Mouse (Mus musculus): ENCODE results near the gene Pus7l. TPM values are rescaled to one million over a fixed set of nuclear protein-coding genes. Genes with fewer than 3 reads are reported as not detected.
"Not testable (repeated sequence)": the region's sequence is repeated elsewhere in the genome, so short reads cannot be mapped to it uniquely, and the experiment has no call there.

The Pus7l gene
- polyA plus RNA-seq, 1 experiment: 1.7 TPM

DNA sequence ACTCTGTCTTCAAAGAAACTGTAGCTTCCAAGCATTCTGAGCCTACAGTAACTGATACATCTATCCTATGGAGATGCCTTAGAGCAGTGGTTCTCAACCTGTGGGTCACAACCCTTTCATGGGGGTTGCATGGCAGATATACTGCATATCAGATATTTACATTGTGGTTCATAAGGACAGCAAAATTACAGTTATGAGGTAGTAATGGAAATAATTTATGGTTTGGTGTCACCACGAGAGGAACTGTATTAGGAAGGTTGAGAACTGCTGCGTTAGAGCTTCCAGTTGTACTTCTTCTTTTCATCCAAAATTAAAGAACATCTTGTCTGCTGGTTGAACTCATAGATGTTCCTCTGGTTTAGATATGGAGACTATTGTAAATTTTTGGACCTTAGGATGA lies 53.9 kb downstream of the Pus7l start:
- H3K36me3 ChIP-seq (ENCODE audit: control insufficient read depth, insufficient read depth, low read length): no peaks in the 10 kb centered on the region
- H3K27me3 ChIP-seq (ENCODE audit: control insufficient read depth, insufficient read depth, low read length): no peaks in the 10 kb centered on the region
- TF ChIP-seq CTCF (IDR thresholded peaks at IDR 0.05; ENCODE audit: extremely low read depth, insufficient read length, insufficient replicate concordance, low read depth, low read length): no peak
- TF ChIP-seq POLR2A (IDR thresholded peaks at IDR 0.05; ENCODE audit: low read depth, low read length): no peak
- H3K4me1 ChIP-seq (ENCODE audit: control insufficient read depth, insufficient read depth, insufficient read length, low read length): no peaks in the 10 kb centered on the region
- WGBS: 81% methylated on average over 2 of the region's 2 CpGs
- no peak overlapping the region for H3K27ac ChIP-seq (ENCODE audit: insufficient read depth, low read depth, low read length)
- H3K4me3 ChIP-seq (ENCODE audit: low read depth, low read length): no peak overlapping the region

- not testable (repeated sequence) for H3K27me3 ChIP-seq (ENCODE audit: control insufficient read depth, insufficient read depth, low read length); H3K4me3 ChIP-seq (ENCODE audit: low read depth, low read length); H3K4me1 ChIP-seq (ENCODE audit: control insufficient read depth, insufficient read depth, insufficient read length, low read length); H3K27ac ChIP-seq (ENCODE audit: insufficient read depth, low read depth, low read length); H3K36me3 ChIP-seq (ENCODE audit: control insufficient read depth, insufficient read depth, low read length)
- 82% methylated on average over 2 of the region's 2 CpGs for WGBS
Observed at GRCm38 (mm10) chr15:94488028-94488427, 55.3 kb downstream of the Pus7l start.

DNA sequence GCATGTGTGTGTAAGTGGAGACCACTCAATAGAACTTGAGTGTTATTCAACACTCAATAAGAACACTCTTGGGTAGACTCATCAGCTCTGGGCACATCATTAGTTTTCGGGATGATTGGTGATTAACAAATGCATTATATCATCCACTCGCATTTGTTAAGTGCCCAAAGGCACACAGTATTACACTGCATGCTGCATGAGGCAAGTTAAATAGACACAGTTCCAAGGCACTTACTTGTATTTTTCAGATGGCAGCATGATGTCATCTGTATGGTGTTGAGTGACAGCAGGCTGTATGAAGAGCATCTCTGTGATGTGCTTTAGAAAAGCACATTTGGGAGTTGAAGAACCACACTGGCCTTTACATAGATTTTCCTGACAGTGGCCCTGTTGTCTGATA lies 60.8 kb downstream of the Pus7l start:
- no peak overlapping the region for H3K4me3 ChIP-seq (ENCODE audit: low read depth, low read length)
- no peaks in the 10 kb centered on the region for H3K4me1 ChIP-seq (ENCODE audit: control insufficient read depth, insufficient read depth, insufficient read length, low read length)
- H3K27ac ChIP-seq (ENCODE audit: insufficient read depth, low read depth, low read length): no peak overlapping the region
- TF ChIP-seq POLR2A (IDR thresholded peaks at IDR 0.05; ENCODE audit: low read depth, low read length) (no peak), CTCF (IDR thresholded peaks at IDR 0.05; ENCODE audit: extremely low read depth, insufficient read length, insufficient replicate concordance, low read depth, low read length) (no peak)
- 90% methylated on average over 2 of the region's 2 CpGs for WGBS
- H3K36me3 ChIP-seq (ENCODE audit: control insufficient read depth, insufficient read depth, low read length): no peaks in the 10 kb centered on the region
- H3K27me3 ChIP-seq (ENCODE audit: control insufficient read depth, insufficient read depth, low read length): no peaks in the 10 kb centered on the region

DNA sequence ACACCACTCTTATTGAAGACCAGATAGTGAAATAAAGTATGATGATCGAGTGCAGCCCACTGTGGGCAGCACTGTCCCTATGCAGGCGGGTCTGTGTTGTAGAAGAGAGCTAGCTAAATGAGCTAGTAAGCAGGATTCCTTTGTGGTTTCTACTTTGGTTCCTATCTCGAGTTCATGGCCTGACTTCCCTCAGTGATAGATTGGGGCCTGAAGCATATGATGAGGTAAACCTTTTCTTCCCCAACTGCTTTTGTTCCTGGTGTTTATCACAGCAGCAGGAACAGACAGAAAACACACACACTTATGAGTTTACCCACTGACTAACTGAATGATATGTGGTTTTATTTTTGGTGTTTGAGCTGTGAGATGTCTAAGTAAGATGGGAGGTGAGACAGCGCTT lies 62.6 kb downstream of the Pus7l start:
- H3K4me1 ChIP-seq (ENCODE audit: control insufficient read depth, insufficient read depth, insufficient read length, low read length): no peaks in the 10 kb centered on the region
- TF ChIP-seq POLR2A (IDR thresholded peaks at IDR 0.05; ENCODE audit: low read depth, low read length) (no peak), CTCF (IDR thresholded peaks at IDR 0.05; ENCODE audit: extremely low read depth, insufficient read length, insufficient replicate concordance, low read depth, low read length) (no peak)
- no peak overlapping the region for H3K27ac ChIP-seq (ENCODE audit: insufficient read depth, low read depth, low read length)
- no peaks in the 10 kb centered on the region for H3K36me3 ChIP-seq (ENCODE audit: control insufficient read depth, insufficient read depth, low read length)
- H3K4me3 ChIP-seq (ENCODE audit: low read depth, low read length): no peak overlapping the region
- WGBS: 78% methylated on average over 4 of the region's 4 CpGs
- H3K27me3 ChIP-seq (ENCODE audit: control insufficient read depth, insufficient read depth, low read length): no peaks in the 10 kb centered on the region

DNA sequence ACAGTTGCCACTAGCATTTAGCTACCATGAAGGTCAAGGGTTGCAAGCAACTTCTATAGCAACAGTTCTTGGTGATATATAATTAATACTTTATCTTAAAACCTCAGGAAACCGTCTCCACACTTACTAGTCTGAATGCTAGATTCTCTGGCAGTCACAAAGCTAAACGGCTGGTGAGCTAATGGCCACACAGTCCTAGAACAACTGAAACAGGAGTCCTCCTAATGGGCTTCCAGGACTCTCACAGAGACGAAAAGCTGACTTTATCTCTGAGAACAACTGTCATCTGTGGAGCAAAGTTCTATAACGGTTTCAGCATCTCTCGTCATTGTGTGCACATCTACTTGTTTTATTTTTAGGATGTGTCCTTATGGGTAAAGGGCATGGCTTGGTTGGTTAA lies 63.1 kb downstream of the Pus7l start:
- 78% methylated on average over 5 of the region's 5 CpGs for WGBS

DNA sequence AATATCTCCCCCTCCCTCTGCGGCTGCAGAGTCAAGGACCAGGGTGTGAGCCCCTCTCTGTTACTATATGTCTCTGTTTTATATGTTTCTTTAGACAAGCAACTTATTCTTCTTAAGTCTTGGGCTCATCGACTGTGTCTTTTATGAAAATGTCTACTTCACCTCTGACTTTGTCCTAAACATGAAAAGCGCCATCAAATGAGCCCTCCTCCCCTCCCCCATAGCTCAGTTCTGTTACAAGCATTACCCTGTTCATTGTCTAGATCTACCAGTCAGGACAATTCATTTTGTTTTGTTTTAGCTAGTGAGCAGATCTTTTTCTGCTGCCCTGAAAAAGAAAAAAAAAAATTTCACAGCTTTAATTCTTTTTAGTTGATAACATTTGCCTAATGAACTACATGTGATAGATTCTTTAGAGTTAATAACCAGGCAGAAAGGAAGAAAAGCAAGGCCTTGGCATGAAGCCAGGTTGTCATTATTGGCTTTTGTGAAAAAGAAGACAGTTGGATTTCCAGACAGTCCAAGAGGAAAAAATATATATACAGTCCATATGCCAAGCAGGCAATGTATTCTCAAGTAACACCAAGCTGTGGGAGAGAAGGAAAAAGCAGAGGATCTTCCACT lies 63.7 kb downstream of the Pus7l start:
- Histone ChIP-seq H3K4me1 (ENCODE audit: control insufficient read depth, insufficient read depth, insufficient read length, low read length) (no peaks in the 10 kb centered on the region), H3K4me3 (ENCODE audit: low read depth, low read length) (no peak overlapping the region), H3K36me3 (ENCODE audit: control insufficient read depth, insufficient read depth, low read length) (no peaks in the 10 kb centered on the region), H3K27ac (ENCODE audit: insufficient read depth, low read depth, low read length) (no peak overlapping the region), H3K27me3 (ENCODE audit: control insufficient read depth, insufficient read depth, low read length) (no peaks in the 10 kb centered on the region)
- WGBS: 85% methylated on average over 3 of the region's 3 CpGs
- TF ChIP-seq CTCF (IDR thresholded peaks at IDR 0.05; ENCODE audit: extremely low read depth, insufficient read length, insufficient replicate concordance, low read depth, low read length): no peak
- no peak for TF ChIP-seq POLR2A (IDR thresholded peaks at IDR 0.05; ENCODE audit: low read depth, low read length)

More for the DNA sequence above, 63.1 kb downstream of the Pus7l start:
- Histone ChIP-seq H3K36me3 (ENCODE audit: control insufficient read depth, insufficient read depth, low read length) (no peaks in the 10 kb centered on the region), H3K27ac (ENCODE audit: insufficient read depth, low read depth, low read length) (no peak overlapping the region), H3K4me1 (ENCODE audit: control insufficient read depth, insufficient read depth, insufficient read length, low read length) (no peaks in the 10 kb centered on the region), H3K27me3 (ENCODE audit: control insufficient read depth, insufficient read depth, low read length) (no peaks in the 10 kb centered on the region), H3K4me3 (ENCODE audit: low read depth, low read length) (no peak overlapping the region)
- TF ChIP-seq CTCF (IDR thresholded peaks at IDR 0.05; ENCODE audit: extremely low read depth, insufficient read length, insufficient replicate concordance, low read depth, low read length) (no peak), POLR2A (IDR thresholded peaks at IDR 0.05; ENCODE audit: low read depth, low read length) (no peak)

DNA sequence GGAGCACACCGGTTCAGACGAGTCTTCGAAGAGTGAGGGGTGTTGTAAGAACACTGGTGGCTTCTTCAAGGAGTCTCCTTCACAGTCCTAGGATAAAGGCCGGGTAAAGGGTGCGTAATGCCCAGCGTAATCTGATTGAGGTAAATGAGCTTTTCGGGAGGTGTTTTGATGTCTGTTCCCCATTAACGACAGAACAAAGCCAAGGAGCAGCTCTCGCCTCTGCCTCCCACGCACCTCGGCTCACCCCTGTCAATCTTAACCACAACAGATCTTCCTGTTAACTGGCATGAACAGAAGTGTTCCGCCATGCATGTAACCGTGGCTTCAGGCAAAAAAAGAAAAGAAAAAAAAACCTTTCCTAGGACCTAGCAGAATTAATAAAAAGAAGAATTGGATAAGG lies 64.6 kb downstream of the Pus7l start:
- Histone ChIP-seq H3K36me3 (ENCODE audit: control insufficient read depth, insufficient read depth, low read length) (no peaks in the 10 kb centered on the region), H3K27ac (ENCODE audit: insufficient read depth, low read depth, low read length) (no peak overlapping the region), H3K4me1 (ENCODE audit: control insufficient read depth, insufficient read depth, insufficient read length, low read length) (no peaks in the 10 kb centered on the region), H3K27me3 (ENCODE audit: control insufficient read depth, insufficient read depth, low read length) (no peaks in the 10 kb centered on the region), H3K4me3 (ENCODE audit: low read depth, low read length) (no peak overlapping the region)
- WGBS: 51% methylated on average over 13 of the region's 13 CpGs
- TF ChIP-seq POLR2A (IDR thresholded peaks at IDR 0.05; ENCODE audit: low read depth, low read length): no peak

GRCm38 (mm10) chr15:94477287-94477686 lies 66.1 kb downstream of the Pus7l start:
- Histone ChIP-seq H3K27me3 (ENCODE audit: control insufficient read depth, insufficient read depth, low read length) (no peaks in the 10 kb centered on the region), H3K36me3 (ENCODE audit: control insufficient read depth, insufficient read depth, low read length) (no peaks in the 10 kb centered on the region), H3K4me3 (ENCODE audit: low read depth, low read length) (no peak overlapping the region), H3K4me1 (ENCODE audit: control insufficient read depth, insufficient read depth, insufficient read length, low read length) (no peaks in the 10 kb centered on the region), H3K27ac (ENCODE audit: insufficient read depth, low read depth, low read length) (no peak overlapping the region)
- TF ChIP-seq CTCF (IDR thresholded peaks at IDR 0.05; ENCODE audit: extremely low read depth, insufficient read length, insufficient replicate concordance, low read depth, low read length): no peak
- no peak for TF ChIP-seq POLR2A (IDR thresholded peaks at IDR 0.05; ENCODE audit: low read depth, low read length)
- WGBS: 68% methylated on average over 7 of the region's 7 CpGs
